Mouse (Mus musculus): ENCODE measurements around the gene Rras. TPM values are rescaled to one million over a fixed set of nuclear protein-coding genes. Genes with fewer than 3 reads are reported as not detected.
A peak's percentile ranks its signal among the peaks of the same experiment; 100 is the strongest.
"Not testable (repeated sequence)": the region's sequence is repeated elsewhere in the genome, so short reads cannot be mapped to it uniquely, and the experiment has no call there.

Rras gene
- polyA plus RNA-seq, 2 experiments, result 15.4 to 16.3 TPM

- peaks cover 22% of the 10 kb centered on the region for H3K36me3 ChIP-seq (replicated peaks; ENCODE audit: control insufficient read depth, insufficient read depth, low read depth)
- ATAC-seq (ENCODE audit: insufficient read depth) (peak; percentile 79), DNase-seq (ENCODE audit: low read depth in 3 of 3, low spot score in 3 of 3) (peak; percentile 98)
- no peaks in the 10 kb centered on the region for H3K9me3 ChIP-seq (ENCODE audit: control insufficient read depth, low read length)
- H3K4me3 ChIP-seq (ENCODE audit: insufficient read depth in 1 of 2, low read depth in 2 of 2, low read length in 2 of 2), result peak within 1 kb of the TSS; percentile 78 to 96
- H3K9ac ChIP-seq (replicated peaks), result peak within 1 kb of the TSS; percentile 82
- peaks cover 18 to 32% of the 10 kb centered on the region in 2 experiments for H3K4me1 ChIP-seq (replicated peaks; ENCODE audit: control insufficient read depth in 2 of 2, insufficient read depth in 2 of 2, low read length in 1 of 2)
- no peak for TF ChIP-seq CTCF (IDR thresholded peaks at IDR 0.05; ENCODE audit: low read depth)
- no peak for TF ChIP-seq EP300 (IDR thresholded peaks at IDR 0.05; ENCODE audit: low read depth)
- under 1% methylated on average over 69 of the region's 69 CpGs for WGBS (ENCODE audit: insufficient replicate concordance)
- H3K27ac ChIP-seq, result peak within 1 kb of the TSS; percentile 86
- H3K4me2 ChIP-seq (ENCODE audit: low read depth), result peak within 1 kb of the TSS; percentile 89
- peaks cover 13% of the 10 kb centered on the region; the same call in 1 of the 2 replicates for H3K27me3 ChIP-seq (ENCODE audit: control insufficient read depth, insufficient read depth, low read length)
Measured at GRCm38 (mm10) chr7:45015957-45016612, 1.7 kb upstream of the Rras start, which contains the start of gene Scaf1. Gene Scaf1, minus strand, starts transcription at chr7:45016363.

- Histone ChIP-seq H3K36me3 (replicated peaks; ENCODE audit: control insufficient read depth, insufficient read depth, low read depth) (peaks cover 16% of the 10 kb centered on the region), H3K4me2 (ENCODE audit: low read depth) (peak overlapping the region; percentile 89), H3K9ac (replicated peaks) (peak overlapping the region; percentile 82), H3K27ac (peak overlapping the region; percentile 86), H3K9me3 (ENCODE audit: control insufficient read depth, low read length) (no peaks in the 10 kb centered on the region), H3K4me3 (ENCODE audit: insufficient read depth in 1 of 2, low read depth in 2 of 2, low read length in 2 of 2) (peak overlapping the region; percentile 78 to 96), H3K4me1 (replicated peaks; ENCODE audit: control insufficient read depth in 2 of 2, insufficient read depth in 2 of 2, low read length in 1 of 2) (peaks cover 18 to 32% of the 10 kb centered on the region in 2 experiments), H3K27me3 (ENCODE audit: control insufficient read depth, insufficient read depth, low read length) (peaks cover 13% of the 10 kb centered on the region; the same call in 1 of the 2 replicates)
- DNase-seq (ENCODE audit: low read depth in 3 of 3, low spot score in 3 of 3), result peak in 1 of 3 experiments; percentile 31
- no peak for ATAC-seq (ENCODE audit: insufficient read depth)
- WGBS (ENCODE audit: insufficient replicate concordance), result under 1% methylated on average over 4 of the region's 4 CpGs
- TF ChIP-seq EP300 (IDR thresholded peaks at IDR 0.05; ENCODE audit: low read depth) (no peak), CTCF (IDR thresholded peaks at IDR 0.05; ENCODE audit: low read depth) (no peak)
Measured at GRCm38 (mm10) chr7:45016761-45017160, 1.0 kb upstream of the Rras start.

GRCm38 (mm10) chr7:45019031-45019571, 1.3 kb downstream of the Rras start:
- TF ChIP-seq CTCF (IDR thresholded peaks at IDR 0.05; ENCODE audit: low read depth), result no peak
- TF ChIP-seq EP300 (IDR thresholded peaks at IDR 0.05; ENCODE audit: low read depth), result no peak
- H3K27ac ChIP-seq, result no peak overlapping the region
- H3K36me3 ChIP-seq (replicated peaks; ENCODE audit: control insufficient read depth, insufficient read depth, low read depth), result no peaks in the 10 kb centered on the region
- H3K27me3 ChIP-seq (ENCODE audit: control insufficient read depth, insufficient read depth, low read length), result peaks cover 13% of the 10 kb centered on the region; the same call in 1 of the 2 replicates
- no peaks in the 10 kb centered on the region for H3K9me3 ChIP-seq (ENCODE audit: control insufficient read depth, low read length)
- H3K4me3 ChIP-seq (ENCODE audit: insufficient read depth in 1 of 2, low read depth in 2 of 2, low read length in 2 of 2), result no peak overlapping the region; a peak in 1 of 4 replicates
- no peak for DNase-seq (ENCODE audit: low read depth in 3 of 3, low spot score in 3 of 3)
- no peak overlapping the region; the same call in 1 of the 2 replicates for H3K9ac ChIP-seq (replicated peaks)
- peak overlapping the region; percentile 89 for H3K4me2 ChIP-seq (ENCODE audit: low read depth)
- no peak for ATAC-seq (ENCODE audit: insufficient read depth)
- peaks cover 12 to 25% of the 10 kb centered on the region in 2 experiments for H3K4me1 ChIP-seq (replicated peaks; ENCODE audit: control insufficient read depth in 2 of 2, insufficient read depth in 2 of 2, low read length in 1 of 2)
- WGBS (ENCODE audit: insufficient replicate concordance), result 27% methylated on average over 8 of the region's 8 CpGs

GRCm38 (mm10) chr7:45020225-45020624, 2.5 kb downstream of the Rras start:
- H3K27me3 ChIP-seq (ENCODE audit: control insufficient read depth, insufficient read depth, low read length), result peaks cover 13% of the 10 kb centered on the region; the same call in 1 of the 2 replicates
- H3K9ac ChIP-seq (replicated peaks), result no peak overlapping the region
- H3K27ac ChIP-seq, result no peak overlapping the region
- DNase-seq (ENCODE audit: low read depth in 3 of 3, low spot score in 3 of 3) (no peak), ATAC-seq (ENCODE audit: insufficient read depth) (no peak)
- WGBS (ENCODE audit: insufficient replicate concordance), result 64% methylated on average over 9 of the region's 9 CpGs
- no peaks in the 10 kb centered on the region for H3K9me3 ChIP-seq (ENCODE audit: control insufficient read depth, low read length)
- H3K4me2 ChIP-seq (ENCODE audit: low read depth), result no peak overlapping the region
- H3K36me3 ChIP-seq (replicated peaks; ENCODE audit: control insufficient read depth, insufficient read depth, low read depth), result no peaks in the 10 kb centered on the region
- no peak overlapping the region for H3K4me3 ChIP-seq (ENCODE audit: insufficient read depth in 1 of 2, low read depth in 2 of 2, low read length in 2 of 2)
- H3K4me1 ChIP-seq (replicated peaks; ENCODE audit: control insufficient read depth in 2 of 2, insufficient read depth in 2 of 2, low read length in 1 of 2), result peaks cover 5 to 17% of the 10 kb centered on the region in 2 experiments
- TF ChIP-seq CTCF (IDR thresholded peaks at IDR 0.05; ENCODE audit: low read depth), result no peak
- no peak for TF ChIP-seq EP300 (IDR thresholded peaks at IDR 0.05; ENCODE audit: low read depth)

GRCm38 (mm10) chr7:45023711-45024110, 6.0 kb downstream of the Rras start:
- not testable (repeated sequence) for H3K4me1 ChIP-seq (replicated peaks; ENCODE audit: control insufficient read depth in 2 of 2, insufficient read depth in 2 of 2, low read length in 1 of 2); H3K4me2 ChIP-seq (ENCODE audit: low read depth); H3K9me3 ChIP-seq (ENCODE audit: control insufficient read depth, low read length); ATAC-seq (ENCODE audit: insufficient read depth); H3K9ac ChIP-seq (replicated peaks); DNase-seq (ENCODE audit: low read depth in 3 of 3, low spot score in 3 of 3); H3K27me3 ChIP-seq (ENCODE audit: control insufficient read depth, insufficient read depth, low read length); H3K36me3 ChIP-seq (replicated peaks; ENCODE audit: control insufficient read depth, insufficient read depth, low read depth); H3K4me3 ChIP-seq (ENCODE audit: insufficient read depth in 1 of 2, low read depth in 2 of 2, low read length in 2 of 2); H3K27ac ChIP-seq
- 53% methylated on average over 5 of the region's 5 CpGs for WGBS (ENCODE audit: insufficient replicate concordance)
- TF ChIP-seq CTCF (IDR thresholded peaks at IDR 0.05; ENCODE audit: low read depth), result peak; percentile 49

All from liver, embryonic 14.5 days (tissue).